Mouse (Mus musculus) bone marrow macrophage, adult 2 months (primary cell): Measurements from ENCODE around the gene Lrriq3. TPM values are rescaled to one million over a fixed set of nuclear protein-coding genes. Genes with fewer than 3 reads are reported as not detected.

Experiments
- H3K27ac ChIP-seq: 2 replicates; pipeline ENCODE4 v1.5.1; 2012; ENCODE audit warnings: low read depth, low read length; ENCODE audit not compliant: insufficient read depth
- H3K4me1 ChIP-seq: 2 replicates; pipeline ENCODE4 v1.6.1; 2012; ENCODE audit warnings: low read length; ENCODE audit not compliant: control insufficient read depth, insufficient read depth
- H3K4me3 ChIP-seq: 2 replicates; pipeline ENCODE4 v1.5.1; 2012; ENCODE audit warnings: mild to moderate bottlenecking, low read length, moderate library complexity; ENCODE audit not compliant: insufficient read depth
- CTCF ChIP-seq: IDR thresholded peaks from 2 replicates; pipeline ENCODE4 v1.5.1; 2012; ENCODE audit warnings: low read depth, mild to moderate bottlenecking, low read length, moderate library complexity
- POLR2A ChIP-seq: IDR thresholded peaks from 2 replicates; pipeline ENCODE4 v1.6.1; 2012; ENCODE audit warnings: mild to moderate bottlenecking, low read depth, low read length, borderline replicate concordance
- polyA plus RNA-seq: library from polyadenylated mRNA; stranded (reverse); fragments of >200 nt; gene quantifications from 2 replicates; pipeline ENCODE4 v1.2.4, GENCODE M21; 2012; ENCODE audit not compliant: missing spikeins, insufficient read depth, insufficient read length

The Lrriq3 gene
- 1.1 TPM in 1 of 2 replicates, not detected in the other for polyA plus RNA-seq

GRCm38 (mm10) chr3:155093116-155093956 lies at the start of gene Lrriq3, which contains the start of gene Fpgt:
Gene Lrriq3, plus strand, starts transcription at chr3:155093434.
Gene Fpgt, minus strand, starts transcription at chr3:155093403.
- H3K4me3 ChIP-seq = peak within 1 kb of the TSS; percentile 100
- TF ChIP-seq CTCF (no peak), POLR2A (no peak)
- peak within 1 kb of the TSS; percentile 90 for H3K27ac ChIP-seq
- H3K4me1 ChIP-seq = peaks cover 5% of the 10 kb centered on the region; the same call in 1 of the 2 replicates

GRCm38 (mm10) chr3:155052021-155052420 lies 41.2 kb upstream of the Lrriq3 start:
- H3K4me3 ChIP-seq = no peak overlapping the region
- H3K27ac ChIP-seq = no peak overlapping the region
- H3K4me1 ChIP-seq = peaks cover 24% of the 10 kb centered on the region
- TF ChIP-seq CTCF (no peak), POLR2A (no peak)

GRCm38 (mm10) chr3:155053189-155053588 lies 40.0 kb upstream of the Lrriq3 start:
- no peak overlapping the region for H3K4me3 ChIP-seq
- no peak overlapping the region for H3K27ac ChIP-seq
- TF ChIP-seq CTCF (no peak), POLR2A (no peak)
- H3K4me1 ChIP-seq = peaks cover 33% of the 10 kb centered on the region

- no peak for TF ChIP-seq CTCF
- no peak for TF ChIP-seq POLR2A
- Histone ChIP-seq H3K4me3 (no peak within 1 kb of the TSS), H3K4me1 (peaks cover 43% of the 10 kb centered on the region), H3K27ac (peak within 1 kb of the TSS; percentile 91)
These were observed 37.9 kb upstream of the Lrriq3 start, which contains the start of gene Tnni3k for GRCm38 (mm10) chr3:155055231-155055916. Gene Tnni3k, minus strand, starts transcription at chr3:155055407.

- TF ChIP-seq POLR2A (no peak), CTCF (no peak)
- H3K27ac ChIP-seq = peak overlapping the region; percentile 91
- peaks cover 43% of the 10 kb centered on the region for H3K4me1 ChIP-seq
- no peak overlapping the region for H3K4me3 ChIP-seq
These were observed 36.6 kb upstream of the Lrriq3 start for GRCm38 (mm10) chr3:155056606-155057005.

- Histone ChIP-seq H3K27ac (peak overlapping the region; percentile 70), H3K4me1 (peaks cover 45% of the 10 kb centered on the region), H3K4me3 (no peak overlapping the region)
- TF ChIP-seq CTCF (no peak), POLR2A (no peak)
These were observed 35.7 kb upstream of the Lrriq3 start for GRCm38 (mm10) chr3:155057566-155057965.

- no peak overlapping the region for H3K4me3 ChIP-seq
- peaks cover 47% of the 10 kb centered on the region for H3K4me1 ChIP-seq
- TF ChIP-seq POLR2A (no peak), CTCF (no peak)
- H3K27ac ChIP-seq = no peak overlapping the region
These were observed 34.3 kb upstream of the Lrriq3 start for GRCm38 (mm10) chr3:155058800-155059448.

- Histone ChIP-seq H3K4me1 (peaks cover 48% of the 10 kb centered on the region), H3K4me3 (no peak overlapping the region), H3K27ac (no peak overlapping the region)
- TF ChIP-seq CTCF (no peak), POLR2A (no peak)
These were observed 33.8 kb upstream of the Lrriq3 start for GRCm38 (mm10) chr3:155059449-155059822.

- Histone ChIP-seq H3K27ac (no peak overlapping the region), H3K4me3 (no peak overlapping the region), H3K4me1 (peaks cover 9% of the 10 kb centered on the region)
- TF ChIP-seq CTCF (no peak), POLR2A (no peak)
These were observed 15.3 kb upstream of the Lrriq3 start for GRCm38 (mm10) chr3:155077908-155078307.
